Mouse (Mus musculus) forelimb bud, embryonic 11.5 days (tissue): Measurements from ENCODE around the gene Atm.

ENCODE experiments used
- DNase-seq: peaks from one replicate; pipeline ENCODE4 v3.0.0-alpha.2; 2012; ENCODE audit warnings: low read depth, low spot score

Atm gene

GRCm38 (mm10) chr9:53536558-53537320, at the start of gene Atm, which contains the start of gene Npat:
Gene Atm (minus strand): TSS chr9:53536740.
Gene Npat (plus strand): TSS chr9:53537047.
- DNase-seq, result peak; percentile 100

GRCm38 (mm10) chr9:53581870-53582269, 45.3 kb upstream of the Atm start:
- DNase-seq, result no peak

GRCm38 (mm10) chr9:53575721-53576120, 39.2 kb upstream of the Atm start:
- no peak for DNase-seq

GRCm38 (mm10) chr9:53572516-53573307, 36.2 kb upstream of the Atm start:
- DNase-seq, result no peak

GRCm38 (mm10) chr9:53570662-53571061, 34.1 kb upstream of the Atm start:
- no peak for DNase-seq

- DNase-seq, result peak; percentile 9
Observed at GRCm38 (mm10) chr9:53537336-53537965, 911 bp upstream of the Atm start.

GRCm38 (mm10) chr9:53535416-53536320, 872 bp downstream of the Atm start:
- peak; percentile 1 for DNase-seq

- no peak for DNase-seq
Observed at GRCm38 (mm10) chr9:53517373-53518009, 19.0 kb downstream of the Atm start.

- no peak for DNase-seq
Observed at GRCm38 (mm10) chr9:53514091-53514490, 22.4 kb downstream of the Atm start.

GRCm38 (mm10) chr9:53508053-53508452, 28.5 kb downstream of the Atm start:
- DNase-seq, result no peak

- DNase-seq, result no peak
Observed at GRCm38 (mm10) chr9:53485886-53486285, 50.7 kb downstream of the Atm start.

- no peak for DNase-seq
Observed at GRCm38 (mm10) chr9:53472806-53473518, 63.6 kb downstream of the Atm start.

- DNase-seq, result no peak
Observed at GRCm38 (mm10) chr9:53452038-53452437, 84.5 kb downstream of the Atm start.

GRCm38 (mm10) chr9:53450609-53451008, 85.9 kb downstream of the Atm start:
- no peak for DNase-seq

GRCm38 (mm10) chr9:53435830-53436570, 100.5 kb downstream of the Atm start:
- DNase-seq, result no peak

- DNase-seq, result no peak
Observed at GRCm38 (mm10) chr9:53427638-53428037, 108.9 kb downstream of the Atm start.

GRCm38 (mm10) chr9:53426726-53427125, 109.8 kb downstream of the Atm start:
- no peak for DNase-seq

GRCm38 (mm10) chr9:53422133-53422896, 114.2 kb downstream of the Atm start:
- no peak for DNase-seq

- DNase-seq, result no peak
Observed at GRCm38 (mm10) chr9:53409427-53409826, 127.1 kb downstream of the Atm start.
